Mouse (Mus musculus): ENCODE results near the gene Anp32a.

Anp32a gene

DNA sequence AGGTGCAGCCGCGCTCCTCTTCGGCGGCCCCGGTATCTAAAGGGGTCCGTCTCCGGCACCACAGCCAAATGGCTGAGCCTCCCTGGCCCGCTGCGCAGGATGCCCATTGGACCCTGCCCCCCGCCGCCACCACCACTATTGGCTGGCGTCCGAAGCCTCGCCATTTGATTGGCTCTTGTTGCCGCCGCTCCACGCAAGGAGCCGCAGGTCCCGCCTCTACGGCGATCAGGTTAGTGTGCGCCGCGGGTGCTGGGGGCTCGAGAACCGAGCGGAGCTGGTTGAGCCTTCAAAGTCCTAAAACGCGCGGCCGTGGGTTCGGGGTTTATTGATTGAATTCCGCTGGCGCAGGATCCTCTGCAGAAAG, at the start of gene Anp32a:
Gene Anp32a (plus strand): TSS at position 171 of the 364 bp plus-strand sequence.
- peak; percentile 97 for DNase-seq (ENCODE audit: extremely low spot score, low spot score)

DNA sequence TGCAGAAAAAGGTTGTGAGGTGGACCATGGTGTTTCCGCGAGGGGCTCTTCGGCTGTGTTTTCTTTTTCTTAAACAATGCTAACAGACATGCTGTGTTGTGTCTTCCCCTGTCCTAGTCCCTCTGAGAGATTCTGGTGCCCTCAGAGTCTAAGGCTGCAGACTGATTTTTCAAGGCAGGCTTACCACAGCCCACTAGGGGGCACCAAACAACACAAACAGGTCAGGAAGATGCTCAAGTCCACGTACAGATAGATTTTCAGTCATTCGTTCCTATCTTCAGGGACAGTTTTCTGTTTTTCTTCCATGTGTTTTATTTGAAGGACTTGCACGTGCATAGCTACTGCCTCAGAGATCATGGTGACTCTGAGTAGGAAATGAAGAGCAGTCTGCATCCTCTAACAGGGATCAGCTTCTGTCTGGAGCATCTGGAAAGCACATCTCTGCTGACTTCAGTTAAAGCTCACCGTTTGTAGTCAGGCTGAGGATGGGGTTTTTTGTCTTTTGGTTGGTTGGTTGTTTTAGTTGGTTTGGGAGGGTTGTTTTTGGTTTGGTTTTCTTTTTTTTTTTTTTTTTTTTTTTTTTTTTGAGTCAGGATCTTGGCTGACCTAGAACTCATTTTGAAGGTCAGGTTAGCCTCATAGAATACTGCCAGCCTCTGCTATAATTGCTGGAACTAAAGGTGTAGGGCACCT, 45.9 kb upstream of the Anp32a start:
- peak; percentile 74 for DNase-seq (ENCODE audit: extremely low spot score, low spot score)

DNA sequence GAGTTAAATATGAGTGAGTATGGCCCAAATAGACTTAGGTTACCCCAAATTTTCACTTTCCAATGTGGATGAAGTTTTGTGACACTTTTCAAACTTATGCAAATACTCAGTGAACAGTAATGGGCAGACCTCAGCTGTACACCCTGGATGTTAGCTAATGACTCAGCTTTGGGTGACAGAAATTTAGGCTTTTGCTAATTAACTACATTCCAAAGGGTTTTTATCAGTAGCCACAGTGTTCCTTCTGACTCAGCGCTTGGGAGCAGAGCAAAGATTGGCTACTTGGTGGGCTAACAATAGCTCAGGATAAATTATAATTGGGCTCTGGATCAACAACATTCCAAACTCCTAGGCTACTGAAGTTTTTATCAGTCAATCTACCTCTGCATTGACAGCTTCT, 44.2 kb upstream of the Anp32a start:
- no peak for DNase-seq (ENCODE audit: extremely low spot score, low spot score)

DNA sequence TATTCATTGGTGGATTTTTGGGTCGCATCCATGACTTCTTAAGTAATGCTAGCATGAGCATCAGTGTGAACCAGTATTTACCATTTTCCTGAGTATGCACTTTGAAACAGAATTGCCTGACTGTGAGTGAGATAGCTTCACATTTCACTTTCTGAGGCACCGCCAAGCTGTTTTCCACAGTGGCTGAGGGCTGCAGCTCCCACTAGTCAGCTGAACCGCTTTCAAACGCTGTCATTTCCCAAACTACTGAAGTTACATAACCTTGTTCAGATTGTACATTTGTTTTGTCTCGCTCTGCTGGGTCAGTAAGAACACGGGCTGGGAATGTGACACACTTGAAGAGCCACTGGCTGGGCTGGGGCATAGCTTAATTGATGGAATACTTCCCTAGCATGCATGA, 25.5 kb upstream of the Anp32a start:
- DNase-seq (ENCODE audit: extremely low spot score, low spot score) = no peak

DNA sequence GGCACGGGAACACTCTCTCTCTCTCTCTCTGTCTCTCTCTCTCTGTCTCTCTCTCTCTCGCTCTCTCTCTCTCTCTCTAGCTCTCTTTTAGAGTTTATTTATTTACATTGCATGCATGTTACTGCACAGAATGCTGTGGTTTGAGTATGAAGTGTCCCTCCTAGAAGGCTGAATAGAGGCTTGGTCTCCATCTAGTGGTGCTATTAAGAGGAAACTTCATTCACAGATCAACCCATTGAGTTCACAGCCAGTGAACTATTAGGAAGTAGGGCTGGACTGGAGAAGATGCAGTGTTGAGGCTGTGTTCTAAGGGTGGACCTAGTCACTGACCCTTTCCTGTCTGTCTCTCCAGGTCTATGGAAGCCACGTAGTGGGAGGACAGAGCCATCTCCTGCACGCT, 22.4 kb upstream of the Anp32a start:
- DNase-seq (ENCODE audit: extremely low spot score, low spot score) = no peak

DNA sequence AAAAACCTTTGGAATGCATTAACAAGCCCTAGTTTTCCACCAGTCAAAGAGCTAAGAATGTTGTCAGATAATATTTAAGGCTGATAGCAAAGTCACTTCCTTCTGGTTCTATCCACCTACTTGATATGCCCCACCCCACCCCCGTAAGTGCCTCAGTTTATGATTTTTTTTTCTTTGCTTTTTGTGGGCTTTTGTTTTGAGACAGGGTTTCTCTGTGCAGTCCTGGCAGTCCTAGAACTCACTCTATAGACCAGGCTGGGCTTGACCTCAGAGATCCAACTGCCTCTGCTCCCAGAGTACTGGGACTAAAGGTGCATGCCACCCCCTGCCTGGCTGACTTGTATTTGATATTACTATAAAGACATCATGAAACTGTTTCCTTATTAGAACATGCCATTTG, 17.3 kb upstream of the Anp32a start:
- no peak for DNase-seq (ENCODE audit: extremely low spot score, low spot score)

DNA sequence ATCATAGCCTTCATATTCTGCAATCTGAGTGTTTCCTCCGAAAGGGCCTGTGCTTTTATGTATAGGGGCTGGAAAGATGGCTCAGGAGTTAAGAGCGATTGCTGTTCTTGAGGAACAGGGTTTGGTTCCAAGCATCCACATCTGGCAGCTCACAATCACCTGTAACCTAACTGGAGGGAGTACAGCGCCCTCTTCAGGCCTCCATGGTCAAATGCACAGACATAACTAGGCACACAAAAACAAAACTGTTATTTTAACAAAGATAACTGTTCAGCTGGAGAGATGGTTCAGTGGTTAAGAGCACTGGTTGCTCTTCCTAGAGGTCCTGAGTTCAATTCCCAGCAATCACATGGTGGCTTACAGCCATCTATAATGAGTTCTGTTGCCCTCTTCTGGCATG, 15.1 kb upstream of the Anp32a start:
- no peak for DNase-seq (ENCODE audit: extremely low spot score, low spot score)

DNA sequence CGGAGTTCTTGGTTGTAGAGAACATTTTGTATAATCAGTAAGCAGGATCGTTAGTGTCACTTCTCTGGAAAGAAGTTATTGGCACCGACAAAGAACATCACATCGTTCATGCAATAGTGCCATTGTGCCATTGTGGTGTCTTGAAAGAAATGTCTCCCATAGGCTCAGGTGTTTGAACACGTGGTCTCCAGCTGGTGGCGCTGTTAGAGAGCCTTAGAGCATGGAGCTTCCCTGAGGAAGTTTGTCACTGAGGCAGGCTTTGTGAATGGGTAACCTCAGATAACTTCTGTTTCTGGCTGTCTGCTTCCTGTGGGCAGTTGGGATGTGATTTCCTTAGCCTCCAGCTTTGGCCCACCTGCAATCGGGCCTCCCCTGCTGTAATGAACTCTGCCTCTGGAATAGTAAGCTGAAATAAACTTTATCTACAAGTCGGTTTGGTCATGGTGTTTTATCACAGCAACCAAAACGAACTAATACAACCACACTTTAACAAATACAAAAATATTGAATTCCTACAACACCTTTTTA, 6.7 kb upstream of the Anp32a start:
- no peak for DNase-seq (ENCODE audit: extremely low spot score, low spot score)

DNA sequence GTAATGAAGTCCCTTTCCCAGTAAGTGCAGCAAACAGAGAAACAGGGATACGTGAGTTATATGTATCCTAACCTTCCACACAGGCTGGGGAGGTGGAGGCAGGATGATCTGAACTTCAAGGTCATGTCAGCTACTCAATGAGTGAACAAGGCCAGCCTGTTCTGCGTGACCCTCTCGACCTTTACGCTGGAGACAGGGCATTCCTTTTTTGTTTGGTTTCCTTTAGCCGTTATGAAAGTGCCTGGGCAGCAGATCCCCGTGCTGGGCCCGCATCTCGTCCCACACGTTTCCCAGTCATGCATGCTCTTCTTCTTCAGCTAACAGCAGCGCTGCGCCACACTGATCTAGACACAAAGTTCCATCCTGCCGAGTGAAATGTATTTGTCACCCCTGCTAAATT, 5.7 kb upstream of the Anp32a start:
- DNase-seq (ENCODE audit: extremely low spot score, low spot score) = no peak

DNA sequence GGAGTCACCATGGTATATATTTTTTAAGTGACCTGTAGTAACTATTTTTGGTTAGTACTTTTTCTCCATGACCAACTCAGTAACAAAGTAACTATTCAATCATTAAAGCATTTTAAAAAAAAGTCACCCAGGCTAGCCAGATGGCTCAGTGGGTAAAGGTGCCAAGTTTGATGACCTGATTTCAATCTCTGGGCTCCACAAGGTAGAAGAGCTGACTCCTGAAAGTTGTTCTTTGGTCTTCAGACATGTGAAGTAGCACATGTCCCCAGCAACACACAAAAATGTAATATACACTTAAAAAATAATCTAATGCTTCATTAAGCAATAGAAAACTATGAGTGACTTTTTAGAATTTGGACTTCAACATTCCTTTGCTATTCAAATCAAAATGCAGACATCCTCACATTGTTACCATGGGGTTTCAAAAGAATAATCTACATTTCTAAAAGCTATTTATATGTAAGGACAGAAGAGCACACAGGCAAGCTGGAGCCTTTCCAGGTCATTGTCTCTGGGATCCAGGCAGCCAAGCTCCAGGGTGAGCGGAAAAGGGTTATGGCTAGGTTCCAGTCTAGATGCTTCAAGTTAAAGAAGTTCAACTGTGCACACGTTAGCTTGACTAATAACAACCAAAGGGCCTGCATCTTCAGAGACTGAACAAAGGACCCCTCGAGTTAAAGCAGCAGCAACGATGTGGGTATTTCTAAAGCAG, 3.0 kb upstream of the Anp32a start:
- DNase-seq (ENCODE audit: extremely low spot score, low spot score) = no peak

DNA sequence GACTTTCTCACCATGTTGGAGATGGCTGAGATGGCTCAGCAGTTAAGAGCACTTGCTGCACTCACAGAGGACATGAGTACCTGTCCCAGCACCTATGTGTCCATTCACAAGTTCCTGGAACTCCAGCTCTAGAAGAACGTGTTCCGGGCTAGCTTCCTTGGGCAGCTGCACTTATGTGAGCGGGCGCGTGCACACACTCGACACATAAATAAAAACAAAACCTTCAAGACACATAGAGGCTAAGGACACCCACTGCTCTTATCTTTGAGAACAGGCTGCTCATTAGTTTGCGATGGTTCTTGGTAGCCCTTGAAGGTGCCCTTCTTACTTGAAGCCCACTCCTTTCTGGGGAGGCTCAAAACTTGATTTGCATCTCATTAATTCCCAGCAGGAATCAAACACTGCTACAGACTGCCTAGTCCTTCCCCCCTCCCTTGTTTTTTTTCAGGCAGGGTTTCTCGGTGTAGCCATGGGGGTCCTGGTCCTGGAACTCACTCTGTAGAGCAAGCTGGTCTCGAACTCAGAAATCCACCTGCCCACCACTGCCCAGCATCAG, 2.4 kb upstream of the Anp32a start:
- no peak for DNase-seq (ENCODE audit: extremely low spot score, low spot score)

DNA sequence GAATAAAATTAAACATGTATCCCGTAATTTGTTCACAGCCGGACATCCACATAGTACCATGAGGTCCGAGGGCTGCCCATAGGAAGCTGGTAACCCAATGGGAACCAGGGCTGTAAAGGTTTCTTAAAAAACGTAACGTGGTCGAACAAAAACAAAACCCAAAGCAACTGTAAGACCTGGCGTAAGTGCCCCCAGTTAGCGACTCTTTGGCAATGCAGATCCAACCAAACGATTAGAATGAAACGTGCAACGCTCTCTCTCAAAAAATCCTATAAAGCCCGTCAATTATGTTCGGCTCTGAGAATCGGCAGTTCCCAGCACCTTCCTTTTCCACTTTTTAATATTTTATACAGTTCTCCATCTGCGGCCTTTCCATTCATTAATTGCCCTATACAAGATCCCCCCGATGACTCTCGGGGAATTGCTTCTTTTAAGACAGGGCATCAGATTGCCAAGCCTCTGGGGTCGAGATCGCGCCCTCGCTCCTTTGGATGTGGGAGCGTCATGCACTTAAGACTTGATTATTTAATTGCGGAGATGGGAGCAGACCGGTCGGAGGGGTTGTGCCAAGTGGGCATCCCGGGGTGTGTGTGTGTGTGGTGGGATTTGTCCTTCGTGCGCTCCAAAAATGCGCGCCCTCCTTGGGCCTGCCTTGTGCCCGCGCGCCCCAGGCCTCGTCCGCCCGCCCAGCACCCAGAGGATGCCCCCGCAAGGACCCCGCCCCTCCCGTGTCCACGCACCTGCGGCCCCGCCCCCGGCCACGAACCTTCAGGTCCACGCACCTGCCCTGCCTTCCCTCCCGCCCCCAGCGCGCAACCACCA, 581 bp upstream of the Anp32a start:
- DNase-seq (ENCODE audit: extremely low spot score, low spot score) = no peak

DNA sequence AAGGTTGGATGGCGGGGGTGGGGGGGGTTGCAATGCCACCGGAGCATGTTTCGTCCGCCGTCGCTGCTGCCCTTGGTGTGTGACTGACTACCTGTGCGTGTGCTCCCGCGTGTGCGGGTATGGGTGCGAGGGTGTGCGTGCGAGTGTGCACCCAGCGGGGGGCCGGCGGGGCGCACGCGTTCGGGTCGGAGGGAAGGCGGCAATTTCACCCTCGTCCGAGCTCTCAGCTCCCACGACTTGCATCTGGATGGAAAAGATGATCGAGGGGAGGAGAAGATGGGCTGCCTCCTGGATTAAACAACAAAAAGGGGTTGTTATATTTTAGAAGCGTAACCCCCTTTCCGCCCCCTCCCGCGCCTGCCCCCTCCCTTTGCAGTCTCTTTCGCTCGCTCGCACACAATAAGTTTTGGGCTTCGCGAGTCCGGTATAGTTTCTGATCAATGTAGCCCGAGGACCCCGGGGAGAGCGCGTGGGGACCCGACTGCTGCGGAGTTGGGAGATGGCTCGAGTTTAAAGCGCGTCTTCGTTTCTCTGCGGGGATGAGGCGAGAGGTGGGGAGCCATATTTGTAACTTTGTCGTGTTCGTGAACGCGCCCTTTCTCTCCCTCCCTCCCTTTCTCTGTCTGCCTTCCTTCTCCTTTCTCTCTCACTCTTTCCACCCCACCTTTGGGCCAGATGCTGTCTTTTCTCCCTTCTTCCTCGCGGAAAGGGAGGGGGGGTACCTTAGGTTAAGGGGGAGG, 778 bp downstream of the Anp32a start:
- DNase-seq (ENCODE audit: extremely low spot score, low spot score) = peak; percentile 65

DNA sequence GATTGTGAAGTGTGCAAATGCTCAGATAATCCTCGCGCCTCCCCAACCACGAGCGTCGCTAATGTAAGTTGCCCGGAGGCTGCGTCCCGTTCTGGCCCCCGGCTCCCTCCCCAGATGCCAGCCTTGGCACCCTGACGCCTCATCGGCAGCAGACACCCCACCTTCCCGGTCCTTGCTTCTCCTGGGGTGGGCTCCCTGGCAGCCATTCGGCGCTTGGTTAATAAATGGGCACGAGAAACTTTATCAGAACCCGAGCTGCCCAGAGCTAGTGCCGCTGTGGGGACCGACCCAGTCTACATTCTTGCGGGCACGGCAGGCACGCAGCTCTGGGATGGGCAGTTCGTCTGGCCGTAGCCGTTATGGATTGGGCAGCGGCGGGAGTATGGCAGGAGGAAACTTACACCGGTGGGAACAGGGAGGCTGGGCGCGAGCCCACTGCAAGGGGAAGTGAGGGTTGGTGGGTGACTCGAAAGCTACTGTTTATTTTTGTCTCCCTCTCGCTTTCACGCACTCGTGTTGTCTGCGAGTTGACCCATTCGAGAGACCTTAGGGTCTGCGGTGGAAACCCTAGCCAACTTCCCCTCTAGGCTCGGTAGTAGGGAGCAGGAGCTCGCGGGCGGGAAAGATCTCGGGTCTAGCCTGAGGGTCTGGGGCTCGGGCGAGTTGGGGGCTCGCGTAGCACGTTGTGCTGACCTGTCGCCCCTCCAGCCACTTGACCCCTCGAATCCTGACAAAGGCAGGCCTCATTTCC, 1.5 kb downstream of the Anp32a start:
- peak; percentile 82 for DNase-seq (ENCODE audit: extremely low spot score, low spot score)

DNA sequence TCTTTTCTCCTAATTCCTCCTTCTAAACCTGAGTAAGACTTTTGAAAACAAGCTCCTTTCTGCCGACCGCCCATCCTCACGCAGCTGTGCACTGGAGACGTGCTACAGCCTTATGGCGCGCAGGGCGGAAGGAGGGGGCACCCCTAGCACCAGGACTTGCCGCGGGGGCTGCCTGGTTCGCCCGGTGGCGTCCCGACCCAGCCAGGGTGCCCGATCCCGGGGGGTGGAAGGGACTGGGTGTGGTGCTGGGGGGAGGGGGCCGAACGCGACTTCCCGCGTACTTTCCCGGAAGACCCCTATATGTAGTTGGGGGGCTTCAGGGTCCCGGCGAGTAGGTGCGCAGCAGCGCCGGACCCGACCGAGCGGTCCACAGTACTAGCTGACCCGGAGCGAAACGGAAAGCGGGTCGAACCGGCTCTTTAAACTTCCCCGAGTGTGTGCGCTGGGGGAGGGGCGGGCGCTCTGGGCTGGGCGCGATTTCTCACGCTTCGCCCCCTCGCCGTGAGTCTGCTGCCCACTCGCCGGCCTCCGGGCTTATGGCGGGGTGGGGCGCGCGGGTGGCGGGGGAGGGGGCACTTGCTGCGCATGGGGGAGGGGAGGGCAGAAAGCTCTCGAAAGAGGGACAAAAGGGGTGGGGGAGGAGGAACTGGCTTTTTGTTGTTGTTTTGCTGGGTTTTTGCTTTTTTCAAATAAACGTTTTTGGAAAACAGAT, 2.3 kb downstream of the Anp32a start:
- DNase-seq (ENCODE audit: extremely low spot score, low spot score) = peak; percentile 84

DNA sequence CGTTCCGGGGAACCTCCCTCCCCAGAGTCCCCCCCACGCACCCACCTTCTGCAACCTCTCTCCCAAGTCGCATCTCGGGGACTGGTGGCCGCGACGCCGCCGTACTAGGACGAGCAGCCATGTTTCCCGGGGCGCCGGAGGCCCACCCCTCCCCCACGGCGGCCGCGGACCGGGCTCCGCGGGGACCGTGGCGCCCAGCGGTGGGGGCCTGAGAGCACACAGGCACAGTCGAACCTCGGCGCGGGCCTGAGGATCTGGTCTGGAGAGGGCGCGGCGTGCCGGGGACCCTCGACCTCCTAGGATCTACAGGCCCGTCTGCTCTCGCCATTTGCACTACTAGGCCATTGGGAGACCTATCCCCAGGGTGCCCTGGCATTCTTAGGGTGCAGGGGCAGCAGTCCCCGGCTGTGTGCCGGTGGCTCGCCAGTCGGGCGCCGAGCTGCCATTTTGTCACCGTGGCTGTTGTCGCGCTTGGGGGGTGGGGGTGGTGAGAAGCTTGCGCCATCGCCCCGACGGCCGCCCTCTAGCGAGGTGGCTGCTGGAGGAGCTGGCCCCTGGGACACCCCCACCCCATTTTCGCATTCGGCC, 2.9 kb downstream of the Anp32a start:
- DNase-seq (ENCODE audit: extremely low spot score, low spot score) = peak; percentile 80

DNA sequence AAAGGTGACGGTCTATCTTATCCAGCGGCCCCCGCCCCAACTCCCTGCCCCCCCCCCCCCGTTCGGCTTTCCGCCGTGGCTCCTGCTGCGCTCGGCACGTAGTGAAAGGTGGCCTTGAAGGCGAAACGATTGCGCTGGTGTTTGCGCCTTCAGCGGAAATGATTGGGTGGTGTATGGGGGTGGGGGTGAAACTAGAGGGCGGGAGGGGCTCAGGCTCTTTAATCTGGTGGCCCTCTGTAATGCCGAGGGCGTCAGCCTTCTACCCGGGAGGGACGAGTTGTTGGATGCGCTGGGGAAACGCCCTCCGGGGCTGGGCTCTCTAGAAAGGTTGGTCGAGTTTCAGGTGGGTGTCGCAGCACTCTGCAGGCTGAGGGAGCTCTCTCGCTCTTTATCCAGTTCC, 3.5 kb downstream of the Anp32a start:
- no peak for DNase-seq (ENCODE audit: extremely low spot score, low spot score)

DNA sequence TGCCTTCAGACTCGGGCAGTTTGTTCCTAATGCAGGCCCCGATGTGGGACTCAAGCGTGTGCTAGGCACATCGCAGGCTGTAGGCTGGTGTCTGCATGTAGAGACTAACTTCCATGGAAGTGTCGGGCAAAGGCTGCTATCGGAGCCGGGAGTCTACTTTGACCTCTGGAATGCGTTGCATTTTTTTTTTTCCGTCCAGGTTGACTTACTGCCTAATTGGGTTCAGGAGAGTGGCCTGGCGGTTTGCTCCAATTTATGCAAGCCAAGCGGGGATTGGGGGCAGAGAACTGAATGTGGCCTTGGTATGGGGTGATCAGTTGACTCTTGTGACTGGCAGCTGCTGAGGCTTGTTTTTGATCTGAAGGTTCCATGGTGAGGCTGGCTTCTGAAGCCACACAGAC, 4.0 kb downstream of the Anp32a start:
- DNase-seq (ENCODE audit: extremely low spot score, low spot score) = no peak

DNA sequence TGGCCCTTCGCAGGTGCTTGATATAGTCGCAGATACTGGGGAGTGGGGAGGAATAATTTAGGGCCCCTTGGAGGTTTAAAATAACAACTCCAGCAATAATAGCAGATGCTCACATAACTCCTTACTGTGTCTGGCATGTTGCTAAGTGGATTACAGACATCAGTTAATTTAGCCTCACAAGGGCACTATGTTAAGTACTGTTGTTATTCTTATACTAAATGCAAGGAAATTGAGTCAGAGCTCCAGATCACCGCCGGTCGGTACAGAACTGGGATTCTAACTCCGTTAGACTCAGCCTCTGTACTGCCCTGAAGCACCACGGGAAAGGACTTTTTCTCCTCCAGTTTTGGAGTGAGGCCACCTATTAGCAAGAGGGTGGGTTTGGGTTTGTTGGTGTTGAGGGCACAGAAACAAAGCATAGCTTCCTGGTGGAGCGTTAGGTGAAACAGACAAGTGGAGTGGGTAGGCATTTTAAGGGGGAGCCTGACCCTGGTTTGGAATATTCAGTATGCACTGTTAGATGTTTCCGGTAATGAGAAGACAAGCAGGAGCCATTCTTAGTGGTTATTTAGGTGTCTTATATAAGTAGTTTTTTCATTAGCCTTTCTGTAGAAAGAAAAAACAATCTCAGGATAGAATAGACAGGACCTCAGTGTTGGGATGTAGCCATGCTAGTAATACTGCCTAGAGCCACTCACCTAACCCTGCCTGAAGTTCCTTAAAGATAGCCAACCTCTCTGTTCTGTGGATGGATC, 4.7 kb downstream of the Anp32a start:
- DNase-seq (ENCODE audit: extremely low spot score, low spot score) = no peak
